Mouse (Mus musculus) CH12.LX (cell line): ENCODE results near the gene Nrd1. TPM values are rescaled to one million over a fixed set of nuclear protein-coding genes. Genes with fewer than 3 reads are reported as not detected.

ENCODE experiments used
- DNase-seq: peaks from one replicate; pipeline ENCODE4 v3.0.0-alpha.2; 2013; ENCODE audit errors: extremely low read depth
- H3K27ac ChIP-seq: 2 replicates; pipeline ENCODE4 v1.5.1; 2012; ENCODE audit warnings: low read depth, mild to moderate bottlenecking, control low read depth, moderate library complexity; ENCODE audit not compliant: insufficient read depth
- H3K27me3 ChIP-seq: replicated peaks from 2 replicates; pipeline ENCODE3; 2012; ENCODE audit warnings: inconsistent platforms
- H3K36me3 ChIP-seq, 2 experiments: replicated peaks in 1 of 2; 2 replicates each; pipeline versions ENCODE3 to v1.6.1; 2012; ENCODE audit warnings: inconsistent platforms in 1 of 2, low read length in 1 of 2, mild to moderate bottlenecking in 1 of 2, mixed read lengths in 1 of 2, moderate library complexity in 1 of 2; ENCODE audit not compliant: control insufficient read depth in 1 of 2, insufficient read depth in 1 of 2
- H3K4me1 ChIP-seq, 2 experiments: 2 replicates each; pipeline ENCODE4 v1.6.1; 2012; ENCODE audit warnings: inconsistent platforms in 1 of 2, moderate library complexity in 1 of 2; ENCODE audit not compliant: insufficient read depth in 2 of 2, control insufficient read depth in 1 of 2
- H3K4me2 ChIP-seq: 2 replicates; pipeline ENCODE4 v1.6.1; 2012; ENCODE audit warnings: low read depth, mild to moderate bottlenecking, control low read depth; ENCODE audit not compliant: poor library complexity, insufficient read depth, severe bottlenecking
- H3K4me3 ChIP-seq, 3 experiments: fragments of 150-350 bp in 1 of 3; sonication (generic) in 1 of 3; replicated peaks in 1 of 3; 2 replicates each; pipeline versions ENCODE3 to v1.5.1; 2011 to 2012; ENCODE audit warnings: low read depth in 2 of 3, low read length in 2 of 3, mild to moderate bottlenecking in 2 of 3, moderate library complexity in 2 of 3, control low read depth in 1 of 3, improper control_type of control experiment in 1 of 3, inconsistent platforms in 1 of 3, mixed read lengths in 1 of 3; ENCODE audit not compliant: poor library complexity in 1 of 3
- H3K79me2 ChIP-seq: replicated peaks from 2 replicates; pipeline ENCODE4 v1.6.1; 2012; ENCODE audit warnings: mild to moderate bottlenecking, moderate library complexity; ENCODE audit not compliant: control insufficient read depth, poor library complexity, insufficient read depth, severe bottlenecking; ENCODE audit errors: extremely low read depth
- H3K9ac ChIP-seq: 2 replicates; pipeline ENCODE4 v1.6.1; 2012; ENCODE audit warnings: low read depth, mild to moderate bottlenecking, control low read depth, moderate library complexity; ENCODE audit not compliant: insufficient read depth
- H3K9me3 ChIP-seq: replicated peaks from 2 replicates; pipeline ENCODE3; 2012; ENCODE audit warnings: low read length, inconsistent platforms, mixed read lengths
- CTCF ChIP-seq, 2 experiments: IDR thresholded peaks in 1 of 2; conservative IDR thresholded peaks in 1 of 2; 2 replicates each; pipeline ENCODE4 v1.5.1; 2011 to 2012; ENCODE audit warnings: low read depth in 2 of 2, low read length in 2 of 2, improper control_type of control experiment in 1 of 2, inconsistent platforms in 1 of 2, mild to moderate bottlenecking in 1 of 2, moderate library complexity in 1 of 2
- E2F4 ChIP-seq: IDR thresholded peaks from 2 replicates; pipeline ENCODE4 v1.6.1; 2011; ENCODE audit warnings: low read depth, low read length, improper control_type of control experiment; ENCODE audit not compliant: insufficient replicate concordance
- ELF1 ChIP-seq: IDR thresholded peaks from 2 replicates; pipeline ENCODE4 v1.6.1; 2014; ENCODE audit warnings: low read depth, mild to moderate bottlenecking, inconsistent platforms, low read length, improper control_type of control experiment
- ETS1 ChIP-seq: conservative IDR thresholded peaks from 2 replicates; pipeline ENCODE4 v1.6.1; 2012; ENCODE audit warnings: low read depth, mild to moderate bottlenecking, inconsistent platforms, low read length, improper control_type of control experiment, moderate library complexity
- HCFC1 ChIP-seq: IDR thresholded peaks from 2 replicates; pipeline ENCODE4 v1.6.1; 2012; ENCODE audit warnings: low read depth, mild to moderate bottlenecking, inconsistent platforms, low read length, improper control_type of control experiment
- IRF4 ChIP-seq: IDR thresholded peaks from 2 replicates; pipeline ENCODE4 v1.6.1; 2014; ENCODE audit warnings: low read depth, mild to moderate bottlenecking, inconsistent platforms, low read length, improper control_type of control experiment
- KAT2A ChIP-seq: IDR thresholded peaks from 2 replicates; pipeline ENCODE4 v1.6.1; 2012; ENCODE audit warnings: low read length, improper control_type of control experiment, inconsistent platforms; ENCODE audit not compliant: insufficient replicate concordance
- MAFK ChIP-seq: IDR thresholded peaks from 2 replicates; pipeline ENCODE4 v1.6.1; 2011; ENCODE audit warnings: low read length, improper control_type of control experiment; ENCODE audit not compliant: insufficient replicate concordance
- MAX ChIP-seq: IDR thresholded peaks from 2 replicates; pipeline ENCODE4 v1.6.1; 2011; ENCODE audit warnings: low read length, improper control_type of control experiment
- MEF2A ChIP-seq: IDR thresholded peaks from 2 replicates; pipeline ENCODE4 v1.6.1; 2014; ENCODE audit warnings: low read depth, mild to moderate bottlenecking, inconsistent platforms, low read length, improper control_type of control experiment, borderline replicate concordance
- MYC ChIP-seq: IDR thresholded peaks from 2 replicates; pipeline ENCODE4 v1.6.1; 2011; ENCODE audit warnings: low read depth, mild to moderate bottlenecking, improper control_type of control experiment, low read length
- NRF1 ChIP-seq: IDR thresholded peaks from 2 replicates; pipeline ENCODE4 v1.6.1; 2014; ENCODE audit warnings: low read depth, mild to moderate bottlenecking, inconsistent platforms, low read length, improper control_type of control experiment, moderate library complexity
- PAX5 ChIP-seq: IDR thresholded peaks from 2 replicates; pipeline ENCODE4 v1.6.1; 2012; ENCODE audit warnings: low read length, inconsistent platforms, mixed read lengths
- POLR2AphosphoS2 ChIP-seq: IDR thresholded peaks from 2 replicates; pipeline ENCODE4 v1.6.1; 2011; ENCODE audit warnings: low read depth, low read length, improper control_type of control experiment
- RAD21 ChIP-seq: IDR thresholded peaks from 2 replicates; pipeline ENCODE4 v1.6.1; 2011; ENCODE audit warnings: low read depth, mild to moderate bottlenecking, low read length, improper control_type of control experiment, moderate library complexity
- SIN3A ChIP-seq: IDR thresholded peaks from 2 replicates; pipeline ENCODE4 v1.6.1; 2012; ENCODE audit warnings: low read length, improper control_type of control experiment, inconsistent platforms
- SMC3 ChIP-seq: IDR thresholded peaks from 2 replicates; pipeline ENCODE4 v1.6.1; 2011; ENCODE audit warnings: low read depth, low read length, improper control_type of control experiment
- TCF12 ChIP-seq: IDR thresholded peaks from 2 replicates; pipeline ENCODE4 v1.6.1; 2014; ENCODE audit warnings: low read depth, mild to moderate bottlenecking, inconsistent platforms, low read length, improper control_type of control experiment
- UBTF ChIP-seq: IDR thresholded peaks from 2 replicates; pipeline ENCODE4 v1.6.1; 2012; ENCODE audit warnings: low read depth, mild to moderate bottlenecking, inconsistent platforms, low read length, improper control_type of control experiment, moderate library complexity
- ZKSCAN1 ChIP-seq: IDR thresholded peaks from 2 replicates; pipeline ENCODE4 v1.6.1; 2012; ENCODE audit warnings: low read depth, inconsistent platforms, low read length, improper control_type of control experiment, borderline replicate concordance
- ZMIZ1 ChIP-seq: IDR thresholded peaks from 2 replicates; pipeline ENCODE4 v1.6.1; 2012; ENCODE audit warnings: low read depth, mild to moderate bottlenecking, inconsistent platforms, low read length, improper control_type of control experiment
- ZNF384 ChIP-seq: IDR thresholded peaks from 2 replicates; pipeline ENCODE4 v1.6.1; 2012; ENCODE audit warnings: low read depth, low read length, improper control_type of control experiment, inconsistent platforms
- dilution Hi-C: fragments of 300-500 bp; cut with MboI; formaldehyde crosslinking; loops from 2 replicates; pipeline ENCODE4 v1.14.3; 2020; ENCODE audit warnings: low sequenced_read_pairs; ENCODE audit not compliant: extremely low pct_unique_long_range_greater_than_20kb, extremely low pct_ligation_motif_present
- in situ Hi-C: fragments of 300-500 bp; cut with MboI; formaldehyde crosslinking; loops from 3 replicates; pipeline ENCODE4 v1.14.3; 2019; ENCODE audit warnings: low sequenced_read_pairs, low pct_ligation_motif_present, low pct_unique_long_range_greater_than_20kb, mixed read lengths
- polyA plus RNA-seq: library from polyadenylated mRNA; unstranded; fragments of >175 nt; gene quantifications from 2 replicates; pipeline ENCODE4 v1.2.1, GENCODE M21; 2012; ENCODE audit warnings: low read depth; ENCODE audit not compliant: insufficient read length
- total RNA-seq, 2 experiments: library from RNA; depleted of rRNA; stranded (reverse); fragments of 300-350 nt in 1 of 2; fragments of >200 nt in 1 of 2; gene quantifications; 2 replicates each; pipeline ENCODE4 v1.2.3; 2012 to 2014

Nrd1 gene
- total and polyA plus RNA-seq, 3 experiments = 37.7 to 147 (median 104) TPM

GRCm38 (mm10) chr4:108969517-108969916, 30.9 kb upstream of the Nrd1 start:
- Histone ChIP-seq H3K4me2 (no peak overlapping the region), H3K9ac (no peak overlapping the region), H3K27ac (no peak overlapping the region), H3K79me2 (no peaks in the 10 kb centered on the region), H3K4me3 (no peak overlapping the region), H3K4me1 (no peaks in the 10 kb centered on the region)
- in situ Hi-C loops (no loop called here), dilution Hi-C loops (no loop called here)
- TF ChIP-seq SMC3 = no peak
- no peak for TF ChIP-seq PAX5
- TF ChIP-seq SIN3A = no peak
- no peak for TF ChIP-seq HCFC1
- no peak for TF ChIP-seq TCF12
- TF ChIP-seq E2F4 = no peak
- TF ChIP-seq, all 38 proteins: peak for 0
- H3K27me3 ChIP-seq = no peaks in the 10 kb centered on the region
- no peak for DNase-seq
- no peaks in the 10 kb centered on the region for H3K9me3 ChIP-seq
- H3K36me3 ChIP-seq = no peaks in the 10 kb centered on the region

GRCm38 (mm10) chr4:108971054-108971453, 29.4 kb upstream of the Nrd1 start:
- no peak overlapping the region for H3K4me2 ChIP-seq
- no peaks in the 10 kb centered on the region for H3K36me3 ChIP-seq
- H3K9me3 ChIP-seq = no peaks in the 10 kb centered on the region
- H3K27me3 ChIP-seq = no peaks in the 10 kb centered on the region
- H3K27ac ChIP-seq = no peak overlapping the region
- TF ChIP-seq ZMIZ1 (no peak), MAFK (no peak), CTCF (conservative IDR thresholded peaks at IDR 0.05 in 1 of 2, IDR thresholded peaks at IDR 0.05 in 1 of 2; ENCODE audit: low read depth in 2 of 2, low read length in 2 of 2) (no peak), KAT2A (no peak), MYC (no peak), POLR2AphosphoS2 (no peak), MAX (no peak), ZKSCAN1 (no peak), ETS1 (no peak), UBTF (no peak), RAD21 (no peak), MEF2A (no peak), IRF4 (no peak), ELF1 (no peak), ZNF384 (no peak), NRF1 (no peak)
- TF ChIP-seq, all 38 proteins: peak for 0
- no peak for DNase-seq
- no peak overlapping the region for H3K9ac ChIP-seq
- H3K4me3 ChIP-seq = no peak overlapping the region
- no peaks in the 10 kb centered on the region for H3K79me2 ChIP-seq
- dilution Hi-C loops (no loop called here), in situ Hi-C loops (no loop called here)
- H3K4me1 ChIP-seq = peaks cover 0 to 2% of the 10 kb centered on the region in 2 experiments; a peak in 1 of 4 replicates
